Mouse (Mus musculus) liver, embryonic 16.5 days (tissue): ENCODE measurements around the gene Dennd5a. TPM values are rescaled to one million over a fixed set of nuclear protein-coding genes. Genes with fewer than 3 reads are reported as not detected.

ENCODE experiments used
- ATAC-seq: fragments of 200-750 bp; cut with Nextera tagmentation; 2 replicates; pipeline ENCODE4 v1.8.0; 2017; ENCODE audit warnings: low read depth, mild to moderate bottlenecking, moderate number of reproducible peaks, moderate library complexity
- H3K27ac ChIP-seq: fragments of 300-500 bp; sonication (generic); 2 replicates; pipeline ENCODE4 v1.5.1; 2014; ENCODE audit warnings: mild to moderate bottlenecking, low read length
- H3K27me3 ChIP-seq: fragments of 300-500 bp; sonication (generic); 2 replicates; pipeline ENCODE4 v1.6.1; 2014; ENCODE audit warnings: low read depth, low read length, mixed read lengths; ENCODE audit not compliant: control insufficient read depth, insufficient read depth
- H3K36me3 ChIP-seq: fragments of 300-500 bp; sonication (generic); 2 replicates; pipeline ENCODE4 v1.6.1; 2014; ENCODE audit warnings: mild to moderate bottlenecking; ENCODE audit not compliant: control insufficient read depth, insufficient read depth
- H3K4me1 ChIP-seq: fragments of 300-500 bp; sonication (generic); 2 replicates; pipeline ENCODE4 v1.6.1; 2014; ENCODE audit warnings: low read depth, low read length, mixed read lengths; ENCODE audit not compliant: control insufficient read depth
- H3K4me2 ChIP-seq: fragments of 300-500 bp; sonication (generic); 2 replicates; pipeline ENCODE4 v1.6.1; 2014; ENCODE audit warnings: low read depth, low read length, mixed read lengths
- H3K4me3 ChIP-seq: fragments of 300-500 bp; sonication (generic); 2 replicates; pipeline ENCODE4 v1.5.1; 2014; ENCODE audit warnings: low read depth, mild to moderate bottlenecking, low read length
- H3K9ac ChIP-seq: fragments of 300-500 bp; sonication (generic); 2 replicates; pipeline ENCODE4 v1.6.1; 2014; ENCODE audit warnings: low read depth, low read length
- H3K9me3 ChIP-seq: fragments of 300-500 bp; sonication (generic); replicated peaks from 2 replicates; pipeline ENCODE4 v1.6.1; 2016; ENCODE audit warnings: low read length; ENCODE audit not compliant: control insufficient read depth
- WGBS: fragments of 180-500 bp; shearing (Covaris S2); extraction: QIAGEN DNeasy Blood & Tissue Kit; methylation state at CpG from one replicate; pipeline ENCODE4 v1.1.7; 2014; ENCODE audit not compliant: insufficient replicate concordance; 5-methylcytosine and 5-hydroxymethylcytosine counted together
- polyA plus RNA-seq: library from polyadenylated mRNA; unstranded; fragments of >200 nt; fragmentation: Nextera tagmentation; extraction: Ambion mirVana; gene quantifications from 2 replicates; pipeline ENCODE4 v1.2.1, GENCODE M21; 2015

Gene Dennd5a
- polyA plus RNA-seq, 1 experiment from 2014 or later: 7.0 TPM

GRCm38 (mm10) chr7:109866643-109867042 lies 93.6 kb downstream of the Dennd5a start:
- ATAC-seq: no peak
- Histone ChIP-seq H3K27ac (no peak overlapping the region), H3K27me3 (peaks cover 48% of the 10 kb centered on the region), H3K9ac (no peak overlapping the region), H3K9me3 (no peaks in the 10 kb centered on the region), H3K4me3 (no peak overlapping the region), H3K36me3 (no peaks in the 10 kb centered on the region), H3K4me2 (no peak overlapping the region), H3K4me1 (no peaks in the 10 kb centered on the region)
- 66% methylated on average over 3 of the region's 3 CpGs for WGBS

- ATAC-seq: no peak
- H3K9me3 ChIP-seq: no peaks in the 10 kb centered on the region
- no peaks in the 10 kb centered on the region for H3K4me1 ChIP-seq
- H3K27me3 ChIP-seq: peaks cover 48% of the 10 kb centered on the region
- H3K36me3 ChIP-seq: no peaks in the 10 kb centered on the region
- no peak within 1 kb of the TSS for H3K9ac ChIP-seq
- WGBS: 1% methylated on average over 67 of the region's 69 CpGs
- no peak within 1 kb of the TSS for H3K27ac ChIP-seq
- H3K4me3 ChIP-seq: peak within 1 kb of the TSS; percentile 51
- peak within 1 kb of the TSS; percentile 72 for H3K4me2 ChIP-seq
Observed at GRCm38 (mm10) chr7:109865370-109866229, 94.7 kb downstream of the Dennd5a start, which contains the start of gene Scube2. TSS of gene Scube2 (minus strand) at chr7:109865679.

DNA sequence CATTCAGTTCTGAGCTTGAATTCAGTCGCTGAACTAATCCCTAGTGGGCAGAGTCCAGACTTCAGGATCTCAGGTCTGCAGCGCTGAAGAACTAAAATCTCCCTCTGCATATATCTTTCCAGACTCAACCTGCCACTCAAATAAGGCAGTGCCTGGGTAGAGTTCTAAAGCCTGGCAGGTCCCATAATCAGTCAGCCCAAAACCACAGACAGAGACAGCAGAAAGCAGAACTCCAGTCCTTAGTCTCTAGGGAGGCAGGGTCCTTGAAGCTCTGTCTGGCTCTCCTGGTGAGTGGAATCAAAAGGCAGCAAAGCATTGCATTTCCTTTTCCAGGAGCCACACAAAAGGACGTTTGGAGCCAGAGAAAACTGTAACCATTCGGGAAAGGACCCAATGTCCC lies 96.7 kb downstream of the Dennd5a start:
- WGBS: 20% methylated on average over 4 of the region's 4 CpGs
- H3K9ac ChIP-seq: no peak overlapping the region
- H3K4me1 ChIP-seq: no peaks in the 10 kb centered on the region
- ATAC-seq: no peak
- no peak overlapping the region for H3K4me2 ChIP-seq
- no peaks in the 10 kb centered on the region for H3K9me3 ChIP-seq
- H3K4me3 ChIP-seq: no peak overlapping the region
- peaks cover 48% of the 10 kb centered on the region for H3K27me3 ChIP-seq
- H3K27ac ChIP-seq: no peak overlapping the region
- H3K36me3 ChIP-seq: no peaks in the 10 kb centered on the region

GRCm38 (mm10) chr7:109860162-109860561 lies 100.1 kb downstream of the Dennd5a start:
- no peak overlapping the region for H3K4me3 ChIP-seq
- peaks cover 21% of the 10 kb centered on the region for H3K27me3 ChIP-seq
- H3K36me3 ChIP-seq: no peaks in the 10 kb centered on the region
- H3K4me1 ChIP-seq: no peaks in the 10 kb centered on the region
- no peak overlapping the region for H3K9ac ChIP-seq
- ATAC-seq: no peak
- 72% methylated on average over 7 of the region's 7 CpGs for WGBS
- H3K9me3 ChIP-seq: no peaks in the 10 kb centered on the region
- H3K4me2 ChIP-seq: no peak overlapping the region
- H3K27ac ChIP-seq: no peak overlapping the region

- Histone ChIP-seq H3K27ac (no peak overlapping the region), H3K27me3 (peaks cover 13% of the 10 kb centered on the region), H3K4me2 (no peak overlapping the region), H3K9me3 (no peaks in the 10 kb centered on the region), H3K36me3 (no peaks in the 10 kb centered on the region), H3K9ac (no peak overlapping the region), H3K4me1 (no peaks in the 10 kb centered on the region), H3K4me3 (no peak overlapping the region)
- ATAC-seq: no peak
- 25% methylated on average over 6 of the region's 6 CpGs for WGBS
Observed at GRCm38 (mm10) chr7:109859354-109859753, 100.9 kb downstream of the Dennd5a start.

DNA sequence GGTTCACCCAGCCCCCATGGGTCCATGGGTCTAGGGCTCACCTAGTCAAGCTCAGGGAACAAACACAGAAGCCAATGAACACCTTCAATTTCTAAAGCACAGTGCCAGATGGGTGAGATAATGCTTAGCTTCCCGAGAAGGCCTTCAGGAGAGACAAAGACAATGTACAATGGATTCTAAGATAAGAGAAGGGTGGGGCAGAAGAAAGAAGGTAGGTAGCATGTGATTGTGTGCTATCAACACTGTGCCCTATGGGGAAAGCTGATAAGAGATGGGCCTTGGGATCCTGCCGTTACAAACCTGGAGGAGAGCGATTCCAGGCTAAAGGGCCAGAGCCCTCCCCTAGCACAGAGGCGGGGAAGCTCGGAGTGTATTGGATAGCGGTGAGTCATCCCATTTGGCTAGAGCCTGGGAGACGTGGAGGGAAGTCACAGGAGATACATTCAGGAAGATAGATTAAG lies 107.5 kb downstream of the Dennd5a start:
- WGBS: 11% methylated on average over 7 of the region's 7 CpGs
- no peaks in the 10 kb centered on the region for H3K27me3 ChIP-seq
- no peaks in the 10 kb centered on the region for H3K9me3 ChIP-seq
- H3K9ac ChIP-seq: no peak overlapping the region
- no peak overlapping the region for H3K4me2 ChIP-seq
- no peak overlapping the region for H3K27ac ChIP-seq
- no peak overlapping the region for H3K4me3 ChIP-seq
- H3K36me3 ChIP-seq: no peaks in the 10 kb centered on the region
- peak; percentile 81 for ATAC-seq
- peaks cover 8% of the 10 kb centered on the region; the same call in 1 of the 2 replicates for H3K4me1 ChIP-seq

DNA sequence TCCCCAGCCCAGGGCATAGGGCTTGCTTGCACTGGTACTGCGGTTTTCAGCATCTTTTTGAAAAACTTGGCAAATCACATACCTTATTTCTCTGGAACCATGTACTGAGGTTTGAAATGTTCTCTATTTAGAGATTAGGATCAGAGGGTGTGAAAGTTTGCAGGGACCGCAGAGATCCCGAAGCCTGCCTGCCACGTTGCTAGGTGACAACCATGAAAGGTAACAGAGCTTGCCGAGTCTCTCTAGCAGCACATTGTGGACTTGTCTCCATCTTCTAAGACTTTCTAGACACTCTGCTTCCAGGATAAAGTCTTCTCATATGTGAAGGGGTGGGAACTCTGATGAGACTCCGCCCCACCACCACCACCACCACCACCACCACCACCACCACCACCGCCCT lies 108.3 kb downstream of the Dennd5a start:
- no peak overlapping the region for H3K4me3 ChIP-seq
- no peak overlapping the region for H3K4me2 ChIP-seq
- H3K9ac ChIP-seq: no peak overlapping the region
- no peaks in the 10 kb centered on the region for H3K27me3 ChIP-seq
- peaks cover 8% of the 10 kb centered on the region; the same call in 1 of the 2 replicates for H3K4me1 ChIP-seq
- no peaks in the 10 kb centered on the region for H3K36me3 ChIP-seq
- no peaks in the 10 kb centered on the region for H3K9me3 ChIP-seq
- no peak for ATAC-seq
- H3K27ac ChIP-seq: no peak overlapping the region
- 65% methylated on average over 7 of the region's 7 CpGs for WGBS

DNA sequence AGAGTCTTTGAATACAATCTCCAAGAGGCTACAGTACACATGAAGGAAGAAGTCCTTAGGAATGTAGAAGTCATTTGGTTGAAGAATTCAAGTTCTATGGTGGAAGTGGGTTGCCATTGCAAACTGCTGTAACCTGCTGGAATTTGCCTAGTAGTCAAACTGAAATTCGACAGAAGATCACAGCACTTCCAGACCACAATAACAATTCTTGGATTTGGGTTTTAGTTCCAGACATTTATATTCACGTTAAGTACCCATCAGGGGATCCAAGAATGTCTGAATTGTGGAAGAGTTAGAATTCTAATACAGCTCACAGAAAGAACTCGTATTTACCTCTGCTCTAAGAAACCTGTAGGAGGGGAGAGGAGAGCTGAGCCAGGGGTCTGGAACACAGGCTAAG lies 109.7 kb downstream of the Dennd5a start:
- H3K9ac ChIP-seq: no peak overlapping the region
- H3K4me3 ChIP-seq: no peak overlapping the region
- H3K4me1 ChIP-seq: peaks cover 8% of the 10 kb centered on the region; the same call in 1 of the 2 replicates
- H3K27ac ChIP-seq: no peak overlapping the region
- WGBS: 59% methylated on average over 3 of the region's 3 CpGs
- H3K4me2 ChIP-seq: no peak overlapping the region
- H3K27me3 ChIP-seq: no peaks in the 10 kb centered on the region
- H3K9me3 ChIP-seq: no peaks in the 10 kb centered on the region
- ATAC-seq: no peak
- no peaks in the 10 kb centered on the region for H3K36me3 ChIP-seq

DNA sequence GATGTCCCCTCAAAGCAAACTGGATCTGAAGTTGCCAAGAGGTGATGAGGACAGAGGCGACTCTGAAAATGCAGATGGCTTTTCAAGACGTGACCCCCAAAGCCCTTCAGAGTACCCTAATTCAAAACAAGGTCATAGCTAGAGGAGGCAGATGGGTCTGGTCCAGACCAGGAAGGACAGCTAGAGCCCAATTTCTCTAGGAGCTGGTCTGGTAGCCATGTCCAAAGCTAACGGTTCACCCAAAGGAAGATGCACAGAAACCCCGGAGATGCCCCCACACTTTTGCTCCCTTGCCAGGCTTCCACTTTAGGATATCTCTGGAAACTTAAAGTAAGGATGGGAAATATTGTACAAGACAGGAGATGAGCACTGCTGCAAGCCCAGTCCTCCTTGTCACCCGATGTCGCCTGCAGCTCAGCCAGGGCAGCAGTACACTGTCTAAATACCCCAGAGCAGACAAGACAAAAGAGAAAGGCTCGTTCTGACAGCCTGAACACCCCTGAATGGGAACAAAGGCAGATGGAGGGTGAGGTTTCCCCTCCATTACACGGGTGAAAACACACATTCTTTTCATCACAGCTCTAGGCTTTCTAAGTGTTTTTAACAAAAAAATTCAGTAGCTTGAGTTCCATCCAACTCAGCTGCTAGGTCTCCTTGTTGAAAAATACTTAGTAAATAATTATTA lies 110.4 kb downstream of the Dennd5a start:
- H3K4me1 ChIP-seq: peaks cover 8% of the 10 kb centered on the region; the same call in 1 of the 2 replicates
- no peaks in the 10 kb centered on the region for H3K36me3 ChIP-seq
- H3K4me2 ChIP-seq: no peak overlapping the region
- no peak overlapping the region for H3K4me3 ChIP-seq
- no peaks in the 10 kb centered on the region for H3K9me3 ChIP-seq
- no peak overlapping the region for H3K27ac ChIP-seq
- H3K27me3 ChIP-seq: no peaks in the 10 kb centered on the region
- WGBS: 56% methylated on average over 8 of the region's 8 CpGs
- no peak overlapping the region for H3K9ac ChIP-seq
- no peak for ATAC-seq
